Comparison of ENCODE assay signal across 7 mouse cellular contexts in genomic region chr8:70773833-70774232, GRCm38 (mm10). TPM values are rescaled to one million over a fixed set of nuclear protein-coding genes. Genes with fewer than 3 reads are reported as not detected.
DNase-seq lines count a peak whose midpoint lies in the region; ATAC-seq and TF ChIP-seq lines count a peak whose summit lies in the region.

No protein-coding gene starts in this region.

- intact Hi-C loops in gastrocnemius, adult 2 months (cut with DNase I), result loop anchor here (1.0 kb wide), 1 partner anchor 12 kb away; no protein-coding TSS in a partner anchor

- WGBS in hindbrain, embryonic 13.5 days, result 47% methylated on average over 9 of the region's 9 CpGs
- 55% methylated on average over 9 of the region's 9 CpGs for WGBS in limb, embryonic 13.5 days
- 74% methylated on average over 9 of the region's 9 CpGs for WGBS in neural tube, embryonic 12.5 days

- TF ChIP-seq CTCF in gastrocnemius, adult 2 months (IDR thresholded peaks at IDR 0.05), result no peak

- peak overlapping the region; percentile 89 for H3K4me3 ChIP-seq in gastrocnemius, adult 2 months
- H3K4me3 ChIP-seq in hindbrain, embryonic 13.5 days, result peak overlapping the region; percentile 86; the same call in 1 of the 2 replicates
- peak overlapping the region; percentile 8; the same call in 1 of the 2 replicates for H3K4me3 ChIP-seq in limb, embryonic 13.5 days
- no peak overlapping the region for H3K4me3 ChIP-seq in neural tube, embryonic 12.5 days

- H3K9me3 ChIP-seq in hindbrain, embryonic 13.5 days, result no peaks in the 10 kb centered on the region
- H3K9me3 ChIP-seq in limb, embryonic 13.5 days, result no peaks in the 10 kb centered on the region
- no peaks in the 10 kb centered on the region for H3K9me3 ChIP-seq in neural tube, embryonic 12.5 days

- no peaks in the 10 kb centered on the region for H3K27me3 ChIP-seq in hindbrain, embryonic 13.5 days
- H3K27me3 ChIP-seq in limb, embryonic 13.5 days, result no peaks in the 10 kb centered on the region
- no peaks in the 10 kb centered on the region for H3K27me3 ChIP-seq in neural tube, embryonic 12.5 days (replicated peaks)

- no peak for ATAC-seq in hindbrain, embryonic 13.5 days (ENCODE audit: low FRiP score)
- ATAC-seq in limb, embryonic 13.5 days (ENCODE audit: low FRiP score, low read depth), result no peak
- ATAC-seq in neural tube, embryonic 12.5 days (ENCODE audit: low FRiP score, low read depth), result no peak

- peak overlapping the region; percentile 92 for H3K4me2 ChIP-seq in hindbrain, embryonic 13.5 days
- peak overlapping the region; percentile 93 for H3K4me2 ChIP-seq in limb, embryonic 13.5 days (replicated peaks)
- peak overlapping the region; percentile 92 for H3K4me2 ChIP-seq in neural tube, embryonic 12.5 days (replicated peaks)

- DNase-seq in Muller cell, postnatal 12 days (ENCODE audit: inconsistent ontology term), result peak; percentile 89
- peak; percentile 89 for DNase-seq in cerebellum, adult 11-12 months
- DNase-seq in gastrocnemius, adult 2 months, result peak; percentile 97
- no peak for DNase-seq in thymus, postnatal 0 days (ENCODE audit: low spot score)

- H3K27ac ChIP-seq in gastrocnemius, adult 2 months, result peak overlapping the region; percentile 94
- peak overlapping the region; percentile 71 for H3K27ac ChIP-seq in hindbrain, embryonic 13.5 days
- peak overlapping the region; percentile 79; the same call in 1 of the 2 replicates for H3K27ac ChIP-seq in limb, embryonic 13.5 days
- H3K27ac ChIP-seq in neural tube, embryonic 12.5 days, result no peak overlapping the region

- peaks cover 65% of the 10 kb centered on the region for H3K36me3 ChIP-seq in hindbrain, embryonic 13.5 days
- H3K36me3 ChIP-seq in limb, embryonic 13.5 days, result peaks cover 70% of the 10 kb centered on the region
- peaks cover 64% of the 10 kb centered on the region for H3K36me3 ChIP-seq in neural tube, embryonic 12.5 days

- H3K9ac ChIP-seq in hindbrain, embryonic 13.5 days, result peak overlapping the region; percentile 99
- peak overlapping the region; percentile 98 for H3K9ac ChIP-seq in limb, embryonic 13.5 days
- peak overlapping the region; percentile 46; the same call in 1 of the 2 replicates for H3K9ac ChIP-seq in neural tube, embryonic 12.5 days

- H3K4me1 ChIP-seq in hindbrain, embryonic 13.5 days (replicated peaks), result peaks cover 60% of the 10 kb centered on the region
- peaks cover 49% of the 10 kb centered on the region for H3K4me1 ChIP-seq in limb, embryonic 13.5 days
- H3K4me1 ChIP-seq in neural tube, embryonic 12.5 days, result peaks cover 43% of the 10 kb centered on the region

RNA-seq across cellular contexts. Expression of gene Pik3r2, which starts 2.7 kb away (rescaled TPM):
- total RNA-seq in gastrocnemius, adult 2 months (2021), result 10 to 100 TPM; 13.9 to 16.2 TPM
- 90.0 and 94.1 TPM in 2 replicates for polyA plus RNA-seq in hindbrain, embryonic 13.5 days (2015; fragmentation: Nextera tagmentation; extraction: Ambion mirVana)
- 78.1 and 81.3 TPM in 2 replicates for polyA plus RNA-seq in limb, embryonic 13.5 days (2015; fragmentation: Nextera tagmentation; extraction: Ambion mirVana)
- 84.0 and 84.6 TPM in 2 replicates for polyA plus RNA-seq in neural tube, embryonic 12.5 days (2016; fragmentation: Nextera tagmentation; extraction: Ambion mirVana)
- 35.1 and 38.6 TPM in 2 replicates for polyA plus RNA-seq in thymus, postnatal 0 days (2015; fragmentation: Nextera tagmentation; extraction: Ambion mirVana)

RNA-seq across cellular contexts. Expression of gene Mpv17l2, which starts 13.1 kb away (rescaled TPM):
- 10 to 100 TPM; 21.0 to 22.8 TPM for total RNA-seq in gastrocnemius, adult 2 months (2021)
- polyA plus RNA-seq in hindbrain, embryonic 13.5 days (2015; fragmentation: Nextera tagmentation; extraction: Ambion mirVana), result 40.8 and 44.5 TPM in 2 replicates
- polyA plus RNA-seq in limb, embryonic 13.5 days (2015; fragmentation: Nextera tagmentation; extraction: Ambion mirVana), result 29.2 and 36.6 TPM in 2 replicates
- 45.0 and 51.2 TPM in 2 replicates for polyA plus RNA-seq in neural tube, embryonic 12.5 days (2016; fragmentation: Nextera tagmentation; extraction: Ambion mirVana)
- 54.3 and 54.4 TPM in 2 replicates for polyA plus RNA-seq in thymus, postnatal 0 days (2015; fragmentation: Nextera tagmentation; extraction: Ambion mirVana)

RNA-seq across cellular contexts. Expression of gene Rab3a, which starts 19.4 kb away (rescaled TPM):
- 10 to 100 TPM; 31.9 to 39.8 TPM for total RNA-seq in gastrocnemius, adult 2 months (2021)
- polyA plus RNA-seq in hindbrain, embryonic 13.5 days (2015; fragmentation: Nextera tagmentation; extraction: Ambion mirVana), result 352 and 355 TPM in 2 replicates
- polyA plus RNA-seq in limb, embryonic 13.5 days (2015; fragmentation: Nextera tagmentation; extraction: Ambion mirVana), result 18.0 and 19.6 TPM in 2 replicates
- polyA plus RNA-seq in neural tube, embryonic 12.5 days (2016; fragmentation: Nextera tagmentation; extraction: Ambion mirVana), result 184 and 199 TPM in 2 replicates
- 7.0 and 8.0 TPM in 2 replicates for polyA plus RNA-seq in thymus, postnatal 0 days (2015; fragmentation: Nextera tagmentation; extraction: Ambion mirVana)

RNA-seq across cellular contexts. Expression of gene Mast3, which starts 31.0 kb away (rescaled TPM):
- 1 to 10 TPM; 2.7 to 3.6 TPM for total RNA-seq in gastrocnemius, adult 2 months (2021)
- polyA plus RNA-seq in hindbrain, embryonic 13.5 days (2015; fragmentation: Nextera tagmentation; extraction: Ambion mirVana), result 16.4 and 17.4 TPM in 2 replicates
- 13.1 and 14.0 TPM in 2 replicates for polyA plus RNA-seq in limb, embryonic 13.5 days (2015; fragmentation: Nextera tagmentation; extraction: Ambion mirVana)
- polyA plus RNA-seq in neural tube, embryonic 12.5 days (2016; fragmentation: Nextera tagmentation; extraction: Ambion mirVana), result 15.9 and 17.4 TPM in 2 replicates
- 37.2 and 37.3 TPM in 2 replicates for polyA plus RNA-seq in thymus, postnatal 0 days (2015; fragmentation: Nextera tagmentation; extraction: Ambion mirVana)

RNA-seq across cellular contexts. Expression of gene Il12rb1, which starts 34.4 kb away (rescaled TPM):
- not detected for total RNA-seq in gastrocnemius, adult 2 months (2021)
- polyA plus RNA-seq in hindbrain, embryonic 13.5 days (2015; fragmentation: Nextera tagmentation; extraction: Ambion mirVana), result 0.08 and 0.13 TPM in 2 replicates
- 0.06 TPM in 1 of 2 replicates, not detected in the other for polyA plus RNA-seq in limb, embryonic 13.5 days (2015; fragmentation: Nextera tagmentation; extraction: Ambion mirVana)
- polyA plus RNA-seq in neural tube, embryonic 12.5 days (2016; fragmentation: Nextera tagmentation; extraction: Ambion mirVana), result not detected in 2 replicates
- 16.2 TPM in 2 replicates for polyA plus RNA-seq in thymus, postnatal 0 days (2015; fragmentation: Nextera tagmentation; extraction: Ambion mirVana)

Comparison
In these comparisons a context has a peak if more than half of its experiments do, and no peak if none do; other contexts are left out.
1. H3K9ac ChIP-seq: peak in every context shown above with its lines; median percentile 99 in hindbrain, embryonic 13.5 days; 98 in limb, embryonic 13.5 days; 46 in neural tube, embryonic 12.5 days.